Mouse (Mus musculus): Measurements from ENCODE around the gene Gmnn.

GRCm38 (mm10) chr13:24803196-24803595 lies 41.5 kb upstream of the Gmnn start:
- TF ChIP-seq CTCF (IDR thresholded peaks at IDR 0.05; ENCODE audit: low read depth, low read length) (no peak), POLR2A (IDR thresholded peaks at IDR 0.05; ENCODE audit: borderline replicate concordance, low read depth, low read length) (no peak)
